Mouse (Mus musculus) forebrain, embryonic 14.5 days (tissue): ENCODE data around the gene Cdc42se1. TPM values are rescaled to one million over a fixed set of nuclear protein-coding genes. Genes with fewer than 3 reads are reported as not detected.
A peak's percentile ranks its signal among the peaks of the same experiment; 100 is the strongest.

Experiments
- ATAC-seq: fragments of 200-750 bp; cut with Nextera tagmentation; 2 replicates; pipeline ENCODE4 v1.8.0; 2017; ENCODE audit warnings: mild to moderate bottlenecking, moderate library complexity
- DNase-seq: peaks from one replicate; pipeline ENCODE4 v3.0.0-alpha.2; 2015; ENCODE audit warnings: low spot score
- H3K27ac ChIP-seq: fragments of 300-500 bp; sonication (generic); 2 replicates; pipeline ENCODE4 v1.5.1; 2014; ENCODE audit warnings: low read depth, mild to moderate bottlenecking, control low read depth, low read length, moderate library complexity
- H3K27me3 ChIP-seq: fragments of 300-500 bp; sonication (generic); replicated peaks from 2 replicates; pipeline ENCODE4 v1.6.1; 2014; ENCODE audit warnings: low read length, control low read depth, mixed read lengths; ENCODE audit not compliant: control insufficient read depth, insufficient read depth
- H3K36me3 ChIP-seq: fragments of 300-500 bp; sonication (generic); 2 replicates; pipeline ENCODE4 v1.6.1; 2014; ENCODE audit warnings: low read length, control low read depth; ENCODE audit not compliant: control insufficient read depth, insufficient read depth
- H3K4me1 ChIP-seq: fragments of 300-500 bp; sonication (generic); 2 replicates; pipeline ENCODE4 v1.6.1; 2014; ENCODE audit warnings: antibody characterized with exemption, low read length, control low read depth; ENCODE audit not compliant: control insufficient read depth, insufficient read depth
- H3K4me2 ChIP-seq: fragments of 300-500 bp; sonication (generic); 2 replicates; pipeline ENCODE4 v1.6.1; 2014; ENCODE audit warnings: mild to moderate bottlenecking, control low read depth, low read length
- H3K4me3 ChIP-seq: fragments of 300-500 bp; sonication (generic); 2 replicates; pipeline ENCODE4 v1.5.1; 2014; ENCODE audit warnings: low read depth, low read length, control low read depth
- H3K9ac ChIP-seq: fragments of 300-500 bp; sonication (generic); 2 replicates; pipeline ENCODE4 v1.6.1; 2014; ENCODE audit warnings: mild to moderate bottlenecking, low read length, control low read depth, moderate library complexity
- H3K9me3 ChIP-seq: fragments of 300-500 bp; sonication (generic); replicated peaks from 2 replicates; pipeline ENCODE4 v1.6.1; 2016; ENCODE audit warnings: low read length, control low read depth, mixed read lengths; ENCODE audit not compliant: control insufficient read depth
- WGBS: fragments of 180-500 bp; shearing (Covaris S2); extraction: QIAGEN DNeasy Blood & Tissue Kit; methylation state at CpG from one replicate; pipeline ENCODE4 v1.1.7; 2014; 5-methylcytosine and 5-hydroxymethylcytosine counted together
- polyA plus RNA-seq: library from polyadenylated mRNA; unstranded; fragments of >200 nt; fragmentation: Nextera tagmentation; extraction: Ambion mirVana; gene quantifications from 2 replicates; pipeline ENCODE4 v1.2.1, GENCODE M21; 2014

Gene Cdc42se1
- polyA plus RNA-seq, 1 experiment from 2014 or later = 99.7 TPM

- ATAC-seq (peak; percentile 88), DNase-seq (peak; percentile 95)
- Histone ChIP-seq H3K27me3 (no peaks in the 10 kb centered on the region), H3K4me2 (peak within 1 kb of the TSS; percentile 41), H3K4me1 (peaks cover 5% of the 10 kb centered on the region; the same call in 1 of the 2 replicates), H3K27ac (peak within 1 kb of the TSS; percentile 94), H3K36me3 (peaks cover 44% of the 10 kb centered on the region), H3K9ac (peak within 1 kb of the TSS; percentile 91), H3K4me3 (peak within 1 kb of the TSS; percentile 71), H3K9me3 (no peaks in the 10 kb centered on the region)
- WGBS = under 1% methylated on average over 56 of the region's 56 CpGs
Measured at GRCm38 (mm10) chr3:95217255-95218134, 11.0 kb upstream of the Cdc42se1 start, which contains the start of gene Gabpb2. TSS of gene Gabpb2 (minus strand) at chr3:95217916.

DNA sequence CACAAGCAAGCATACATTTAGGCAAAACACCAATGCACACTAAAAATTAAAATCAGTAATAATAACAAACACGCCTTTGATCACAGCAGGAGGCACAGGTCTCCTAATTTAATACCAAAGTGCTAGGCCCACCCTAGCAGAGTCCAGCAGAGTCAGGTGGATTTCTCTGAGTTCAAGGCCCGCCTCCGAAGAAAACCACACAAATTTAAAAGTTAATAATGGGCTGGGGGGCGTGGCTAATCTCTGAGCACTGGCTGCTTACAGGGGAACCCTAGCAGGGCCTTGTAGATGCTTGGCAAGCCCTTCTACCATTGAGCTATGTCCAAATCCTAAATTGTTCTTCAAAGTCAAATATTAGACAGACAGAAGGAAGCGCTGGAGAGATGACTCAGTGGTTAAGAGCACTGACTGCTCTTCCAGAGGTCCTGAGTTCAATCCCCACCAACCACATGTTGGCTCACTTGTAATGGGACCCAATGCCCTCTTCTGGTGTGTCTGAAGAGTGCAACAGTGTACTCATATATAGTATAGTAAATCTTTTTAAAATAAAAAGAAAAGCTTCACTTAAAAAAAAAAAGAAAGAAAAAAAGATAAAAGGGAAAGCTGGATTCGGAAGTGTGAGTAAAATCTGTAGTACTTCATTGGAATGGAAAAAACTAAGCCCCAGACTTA lies 9.9 kb upstream of the Cdc42se1 start:
- peaks cover 54% of the 10 kb centered on the region for H3K36me3 ChIP-seq

GRCm38 (mm10) chr3:95223041-95223440 lies 5.5 kb upstream of the Cdc42se1 start:
- Histone ChIP-seq H3K9me3 (no peaks in the 10 kb centered on the region), H3K27me3 (no peaks in the 10 kb centered on the region), H3K4me2 (no peak overlapping the region), H3K4me3 (no peak overlapping the region), H3K36me3 (peaks cover 63% of the 10 kb centered on the region), H3K4me1 (peaks cover 24% of the 10 kb centered on the region), H3K9ac (no peak overlapping the region), H3K27ac (no peak overlapping the region)
- 100% methylated on average over 2 of the region's 2 CpGs for WGBS
- ATAC-seq (no peak), DNase-seq (no peak)

More for the DNA sequence above, 9.9 kb upstream of the Cdc42se1 start:
- Histone ChIP-seq H3K4me1 (peaks cover 5% of the 10 kb centered on the region; the same call in 1 of the 2 replicates), H3K4me3 (peak overlapping the region; percentile 71; the same call in 1 of the 2 replicates), H3K9me3 (no peaks in the 10 kb centered on the region), H3K9ac (no peak overlapping the region), H3K27me3 (no peaks in the 10 kb centered on the region), H3K4me2 (peak overlapping the region; percentile 41), H3K27ac (peak overlapping the region; percentile 94; the same call in 1 of the 2 replicates)
- DNase-seq (no peak), ATAC-seq (no peak)
- 78% methylated on average over 6 of the region's 6 CpGs for WGBS

- Histone ChIP-seq H3K9ac (peak overlapping the region; percentile 25; the same call in 1 of the 2 replicates), H3K4me3 (peak overlapping the region; percentile 3; the same call in 1 of the 2 replicates)
- peak; percentile 43 for DNase-seq
Measured at GRCm38 (mm10) chr3:95224295-95224694, 4.2 kb upstream of the Cdc42se1 start.

GRCm38 (mm10) chr3:95227214-95227613 lies 1.3 kb upstream of the Cdc42se1 start:
- 5% methylated on average over 1 of the region's 1 CpGs for WGBS
- DNase-seq = peak; percentile 46

More at GRCm38 (mm10) chr3:95224295-95224694, 4.2 kb upstream of the Cdc42se1 start:
- H3K4me1 ChIP-seq = peaks cover 24% of the 10 kb centered on the region
- WGBS = 8% methylated on average over 6 of the region's 6 CpGs
- H3K27me3 ChIP-seq = no peaks in the 10 kb centered on the region
- H3K27ac ChIP-seq = no peak overlapping the region
- peak overlapping the region; percentile 29 for H3K4me2 ChIP-seq
- no peaks in the 10 kb centered on the region for H3K9me3 ChIP-seq
- no peak for ATAC-seq
- H3K36me3 ChIP-seq = peaks cover 53% of the 10 kb centered on the region

GRCm38 (mm10) chr3:95228894-95229780 lies 605 bp downstream of the Cdc42se1 start:
- H3K9me3 ChIP-seq = no peaks in the 10 kb centered on the region
- H3K4me1 ChIP-seq = peaks cover 40% of the 10 kb centered on the region
- under 1% methylated on average over 42 of the region's 43 CpGs for WGBS
- DNase-seq = peak; percentile 89
- H3K9ac ChIP-seq = peak overlapping the region; percentile 91
- no peaks in the 10 kb centered on the region for H3K27me3 ChIP-seq
- H3K36me3 ChIP-seq = peaks cover 41% of the 10 kb centered on the region
- H3K27ac ChIP-seq = peak overlapping the region; percentile 98
- H3K4me3 ChIP-seq = peak overlapping the region; percentile 89
- peak overlapping the region; percentile 86 for H3K4me2 ChIP-seq
- ATAC-seq = peak; percentile 16

More at GRCm38 (mm10) chr3:95227214-95227613, 1.3 kb upstream of the Cdc42se1 start:
- Histone ChIP-seq H3K27me3 (no peaks in the 10 kb centered on the region), H3K9ac (peak overlapping the region; percentile 91), H3K4me1 (peaks cover 42% of the 10 kb centered on the region), H3K4me2 (peak overlapping the region; percentile 86), H3K27ac (peak overlapping the region; percentile 98), H3K9me3 (no peaks in the 10 kb centered on the region), H3K36me3 (peaks cover 36% of the 10 kb centered on the region), H3K4me3 (peak overlapping the region; percentile 89)
- no peak for ATAC-seq

- peaks cover 43% of the 10 kb centered on the region for H3K36me3 ChIP-seq
- H3K27ac ChIP-seq = peak overlapping the region; percentile 98
- H3K9me3 ChIP-seq = no peaks in the 10 kb centered on the region
- peaks cover 32% of the 10 kb centered on the region for H3K4me1 ChIP-seq
- 0% methylated on average over 12 of the region's 13 CpGs for WGBS
- DNase-seq (peak; percentile 69), ATAC-seq (peak; percentile 30)
- H3K27me3 ChIP-seq = no peaks in the 10 kb centered on the region
- peak overlapping the region; percentile 86 for H3K4me2 ChIP-seq
- H3K9ac ChIP-seq = peak overlapping the region; percentile 91
- peak overlapping the region; percentile 89 for H3K4me3 ChIP-seq
Measured at GRCm38 (mm10) chr3:95229781-95230494, 1.4 kb downstream of the Cdc42se1 start.
